Mouse (Mus musculus): ENCODE measurements at regions not wholly inside any gene's neighbourhood (a gene's known extent, or its start where the extent isn't known, plus 50 kb on each side); places are given as distances from the start of the nearest gene placed in this dataset.

DNA sequence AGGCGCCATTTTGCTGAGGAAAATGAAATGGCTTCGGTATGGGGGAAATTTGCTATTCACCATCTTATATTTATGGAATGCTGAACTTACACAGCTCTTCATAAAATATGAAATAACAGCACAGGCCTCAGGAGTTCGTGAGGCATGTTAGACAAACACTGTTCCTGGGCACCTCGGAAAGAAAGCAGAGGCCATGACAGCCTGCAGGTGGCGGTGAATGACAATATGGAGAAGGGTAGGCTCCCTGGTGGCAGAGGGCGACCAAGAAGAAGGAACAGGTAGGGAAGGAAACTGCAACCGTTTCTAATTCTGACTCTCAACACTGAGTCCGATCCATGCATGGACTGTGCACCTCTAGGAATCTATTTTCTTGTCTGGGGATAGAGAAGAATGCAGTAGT lies 553.6 kb upstream of the Tmpo start:
- DNase-seq (ENCODE audit: low read depth) = no peak

DNA sequence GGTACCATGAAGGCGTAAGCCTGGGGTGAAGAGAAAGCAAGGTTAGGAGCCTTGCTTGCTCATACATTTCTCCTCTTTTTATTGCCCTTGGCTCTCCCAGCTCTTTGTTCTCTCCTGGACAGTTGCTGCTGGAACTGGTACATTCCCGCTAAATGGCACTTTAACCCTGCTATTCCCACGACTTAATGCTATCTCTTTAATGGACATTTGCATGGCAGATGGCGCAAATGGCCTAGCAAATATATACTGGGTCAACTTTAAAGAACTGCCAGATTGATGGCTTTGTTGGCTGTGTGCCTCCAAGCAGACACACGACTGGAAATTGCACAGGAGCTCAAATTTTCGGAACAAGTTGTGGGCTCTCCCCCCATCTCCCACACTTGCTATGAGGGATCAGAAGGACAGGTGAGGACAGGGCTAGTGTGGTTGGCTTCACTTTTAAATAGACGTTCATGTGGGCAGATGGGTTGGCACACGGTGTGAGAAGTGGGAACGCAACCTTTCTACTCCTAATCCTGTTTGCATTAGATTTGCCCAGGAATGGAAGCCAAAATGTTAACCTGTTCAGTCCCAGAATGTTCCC lies 551.0 kb upstream of the Tmpo start:
- no peak for DNase-seq (ENCODE audit: low read depth)

DNA sequence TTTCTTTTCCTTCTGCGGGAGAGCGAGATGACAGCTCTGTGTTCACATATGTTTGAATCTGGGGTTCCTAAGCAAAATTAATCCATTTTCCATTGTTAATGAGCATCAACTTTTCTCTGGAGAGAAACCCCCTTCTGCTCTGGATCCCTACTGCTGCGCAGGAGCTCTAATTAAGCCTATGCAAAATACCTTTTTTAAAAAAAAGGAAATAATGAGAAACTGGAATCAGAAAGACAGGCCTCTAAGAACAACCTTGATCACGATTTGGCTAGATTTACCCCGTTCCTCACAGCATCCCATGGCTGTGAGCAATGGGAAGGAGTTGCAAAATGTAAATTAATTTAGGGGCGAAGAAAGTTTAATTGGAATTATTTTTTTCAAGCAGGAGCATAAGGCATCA lies 548.9 kb upstream of the Tmpo start:
- DNase-seq (ENCODE audit: low read depth) = no peak

DNA sequence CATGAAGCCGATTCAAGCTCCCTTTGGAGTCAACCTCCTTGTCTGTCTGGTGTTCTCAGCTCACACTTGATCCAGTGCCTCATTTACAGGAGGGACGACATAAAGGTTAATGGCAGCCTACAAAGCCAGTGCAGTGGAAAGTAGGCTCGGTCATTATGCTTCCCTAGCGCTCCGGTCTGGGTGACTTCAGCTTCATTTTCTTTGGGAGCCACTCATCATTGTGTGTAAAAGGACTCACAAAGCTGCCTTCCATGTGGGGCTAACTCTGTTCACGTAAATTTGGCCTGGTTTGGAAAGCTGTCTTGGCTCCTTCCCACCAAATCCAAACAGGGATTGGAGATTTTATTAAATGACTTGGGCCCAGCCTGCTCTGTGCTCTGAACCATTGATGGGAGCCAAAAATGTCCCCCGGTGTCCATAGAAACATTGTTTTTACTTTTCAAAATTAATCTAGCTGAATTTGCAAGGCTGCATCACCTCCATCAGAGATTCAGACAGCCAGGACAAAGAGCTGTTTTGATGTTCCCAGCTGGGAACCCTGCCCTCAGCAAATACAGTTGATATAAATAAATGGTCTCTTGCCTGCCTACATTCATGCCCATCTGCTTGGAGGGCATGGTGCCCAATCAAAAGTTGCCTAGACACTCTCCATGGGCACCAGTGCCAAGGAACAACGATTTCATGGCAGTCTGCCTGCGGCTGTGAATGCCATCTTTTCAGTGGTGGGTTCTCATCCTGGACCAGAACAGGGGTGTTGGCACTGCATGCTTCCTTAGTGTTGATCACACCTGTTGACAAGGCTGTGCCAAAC lies 538.7 kb upstream of the Tmpo start:
- no peak for DNase-seq (ENCODE audit: low read depth)

DNA sequence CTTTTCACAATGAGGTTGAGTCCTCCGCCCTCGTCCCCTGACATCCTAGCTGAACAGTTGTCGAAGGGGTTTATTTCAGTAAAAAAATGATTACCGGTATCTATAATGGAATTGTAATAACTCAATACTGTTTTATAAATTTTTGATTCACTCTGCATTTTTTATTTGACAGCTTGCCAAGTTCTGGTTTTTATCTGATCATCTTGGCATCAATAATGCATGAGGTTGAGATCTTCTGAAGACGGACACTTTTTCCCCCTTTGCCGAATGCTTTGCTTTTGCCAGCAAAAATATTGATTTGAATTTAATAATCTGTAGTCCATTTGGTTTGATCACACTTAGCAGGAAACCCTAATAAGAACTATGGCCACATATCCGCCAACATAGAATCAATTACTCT lies 535.5 kb upstream of the Tmpo start:
- no peak for DNase-seq (ENCODE audit: low read depth)

DNA sequence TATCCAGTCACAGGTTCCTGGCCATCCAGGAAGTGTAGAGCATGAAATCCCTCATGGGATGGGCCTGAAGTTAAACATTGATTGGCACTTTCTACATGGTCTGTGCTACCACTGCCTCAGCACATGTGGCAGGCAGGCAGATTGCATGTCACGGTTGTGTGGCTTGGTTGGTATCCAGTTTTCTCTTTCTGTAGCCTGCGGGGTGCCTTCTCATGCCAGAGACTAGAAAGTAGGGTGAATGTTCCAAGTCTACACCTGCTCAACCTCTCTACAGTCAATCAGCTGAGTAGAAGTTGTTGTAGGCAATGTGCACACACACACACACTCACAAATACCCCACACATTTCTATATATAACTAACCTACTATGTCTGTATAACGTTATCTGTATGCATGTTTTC lies 533.5 kb upstream of the Tmpo start:
- DNase-seq (ENCODE audit: low read depth) = no peak

DNA sequence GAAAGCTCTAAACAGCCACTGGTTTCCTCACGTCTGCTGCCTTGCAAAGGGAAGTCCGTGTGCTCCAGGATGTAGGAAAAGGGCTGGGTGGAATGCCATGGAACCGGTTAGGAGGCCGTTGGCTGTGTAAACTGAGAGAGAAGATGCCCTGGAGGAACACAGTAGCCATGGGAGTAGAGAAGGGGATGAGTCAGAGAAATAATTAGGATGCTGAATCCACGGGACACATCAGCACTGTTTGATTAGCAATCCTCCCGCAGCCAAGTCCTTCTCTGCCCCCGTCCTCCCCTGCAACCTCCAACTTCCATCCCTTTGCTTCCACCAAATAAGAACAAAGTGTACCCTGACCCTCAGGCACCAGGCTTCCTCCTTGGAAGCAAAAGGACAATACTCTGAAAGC lies 532.4 kb upstream of the Tmpo start:
- DNase-seq (ENCODE audit: low read depth) = no peak

DNA sequence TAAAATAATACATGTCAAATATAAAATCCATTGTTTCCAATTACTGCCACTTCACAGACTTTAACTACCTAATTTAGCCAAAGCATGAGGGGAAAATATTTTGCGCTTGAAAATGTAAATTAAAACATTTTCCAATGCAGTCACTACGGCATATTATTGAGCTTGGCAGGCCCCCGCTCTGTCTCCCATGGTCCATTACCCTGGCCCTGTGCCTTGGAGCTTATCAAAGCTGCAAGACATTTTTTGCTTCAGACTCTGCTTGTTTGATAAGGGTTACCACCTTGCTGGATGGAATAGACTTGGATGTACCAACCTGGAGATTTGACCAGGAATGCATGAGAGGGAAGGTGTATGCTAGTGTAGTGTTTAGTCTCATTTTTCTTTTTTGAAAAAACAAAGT lies 525.7 kb upstream of the Tmpo start:
- DNase-seq (ENCODE audit: low read depth) = no peak

DNA sequence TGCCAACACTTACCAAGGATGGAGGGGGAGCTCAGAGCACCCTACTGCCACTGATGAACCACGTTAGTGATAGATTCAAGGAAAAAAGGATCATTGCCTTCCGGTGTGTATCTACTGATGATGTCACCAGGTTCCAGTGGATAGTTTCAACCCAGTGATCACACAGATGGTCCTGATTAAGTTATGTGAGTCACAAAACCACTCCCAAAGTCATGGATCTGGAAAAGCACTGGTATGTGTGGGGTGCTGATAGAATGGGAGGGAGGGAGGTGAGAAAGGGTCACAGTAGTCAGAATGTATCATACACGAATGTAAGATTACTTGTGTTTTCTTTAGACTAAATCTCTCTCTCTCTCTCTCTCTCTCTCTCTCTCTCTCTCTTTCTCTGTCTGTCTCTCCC lies 523.6 kb upstream of the Tmpo start:
- no peak for DNase-seq (ENCODE audit: low read depth)

DNA sequence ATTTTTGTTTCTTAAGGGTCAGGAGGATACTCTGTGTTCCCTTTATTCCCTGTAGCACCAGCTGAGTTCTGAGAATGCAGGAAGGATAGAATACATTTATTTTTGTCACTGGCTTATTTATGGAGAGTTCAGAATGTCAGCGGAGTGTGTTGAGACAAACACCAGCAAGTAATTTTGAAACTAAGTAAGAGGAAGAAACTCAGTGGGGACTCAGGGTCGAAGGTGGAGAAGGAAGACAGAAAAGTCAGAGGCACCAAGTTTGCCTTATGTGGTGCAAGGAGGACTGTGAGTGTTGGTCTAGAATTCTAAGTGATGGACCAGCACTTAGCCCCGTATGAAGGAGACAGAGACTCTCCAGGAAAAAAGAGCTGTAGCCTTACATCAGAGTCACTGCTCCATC lies 520.7 kb upstream of the Tmpo start:
- no peak for DNase-seq (ENCODE audit: low read depth)

DNA sequence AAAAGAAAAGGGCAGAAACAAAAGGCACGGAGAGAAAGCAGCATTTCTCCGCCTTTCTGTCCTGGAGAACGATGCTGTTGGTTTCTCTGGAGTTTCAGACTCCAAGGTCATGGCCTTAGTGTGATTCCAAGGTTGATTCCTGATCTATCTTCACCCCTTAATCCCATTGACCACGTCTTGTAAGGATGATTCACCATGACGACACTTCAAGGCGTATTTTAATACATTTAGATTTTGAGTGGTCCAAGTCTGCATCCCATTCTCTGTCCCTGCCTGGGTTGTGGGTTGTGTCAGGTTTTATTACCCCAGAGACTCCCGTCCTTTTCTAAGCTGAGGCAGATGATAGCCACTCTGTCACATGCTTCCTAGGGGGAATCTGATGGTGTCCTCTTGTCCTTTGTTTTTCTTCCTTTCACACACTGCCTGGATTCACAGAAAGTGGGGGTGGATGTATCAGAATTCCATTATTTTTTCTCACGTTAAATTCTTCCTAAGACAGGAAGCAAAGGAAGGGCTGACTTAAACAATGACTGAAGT lies 505.0 kb upstream of the Tmpo start:
- no peak for DNase-seq (ENCODE audit: low read depth)

DNA sequence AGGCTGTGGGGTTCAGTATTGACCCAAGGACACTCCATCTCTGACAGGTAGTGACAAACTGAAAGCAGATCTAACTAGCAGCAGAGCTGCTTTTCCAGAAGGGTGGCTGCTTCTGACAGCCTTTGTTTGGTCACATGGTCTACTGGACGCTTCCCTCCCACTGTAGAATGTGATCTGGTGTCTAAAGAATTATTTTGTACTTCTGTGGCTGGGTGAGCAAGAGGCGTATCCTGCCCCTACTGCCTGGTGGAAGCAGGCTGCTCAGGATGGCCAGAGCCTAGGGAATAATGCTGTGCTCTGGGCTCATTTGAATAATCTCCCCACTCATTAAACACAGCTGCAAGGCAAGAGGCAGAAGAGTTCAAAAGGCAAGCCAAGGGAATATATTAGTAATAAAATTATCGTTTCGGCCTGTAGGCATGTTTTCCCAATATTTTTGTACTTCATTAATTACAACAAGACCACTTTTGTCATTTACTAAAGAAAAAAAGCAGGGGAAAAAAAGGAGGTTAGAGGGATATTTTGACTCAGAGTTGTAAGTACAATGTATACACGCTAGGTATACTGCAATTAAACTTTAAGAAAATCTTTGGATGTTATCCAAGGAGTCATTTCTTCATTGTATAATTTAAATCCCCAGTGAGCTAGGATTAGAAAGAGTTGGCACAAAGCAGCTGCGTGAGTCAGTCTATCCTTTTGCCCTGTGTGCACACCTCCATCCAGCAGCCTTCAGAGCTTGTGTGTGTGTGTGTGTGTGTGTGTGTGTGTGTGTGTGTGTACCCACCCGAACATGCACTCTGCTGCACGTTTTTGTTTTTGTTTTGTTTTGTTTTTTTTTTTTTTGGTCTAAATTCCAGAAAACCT lies 504.3 kb upstream of the Tmpo start:
- no peak for DNase-seq (ENCODE audit: low read depth)

DNA sequence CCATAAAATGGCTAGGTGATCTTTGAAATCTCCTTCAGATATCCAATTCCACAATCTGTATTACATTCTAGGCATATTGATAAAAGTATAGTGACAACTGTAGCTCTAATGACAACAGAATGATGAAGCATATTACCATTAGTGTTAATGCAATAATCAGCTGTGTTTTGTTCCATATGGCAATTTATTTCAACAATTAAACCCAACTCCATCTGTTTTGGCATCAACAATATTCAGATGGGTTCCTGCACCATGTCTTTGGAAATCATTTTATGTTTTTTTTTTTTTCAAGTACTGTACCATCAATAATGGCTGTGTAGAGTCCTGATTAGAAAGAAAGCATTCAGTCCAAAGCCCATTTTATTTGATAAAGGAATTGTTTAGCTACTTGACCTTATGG lies 498.5 kb upstream of the Tmpo start:
- no peak for DNase-seq (ENCODE audit: low read depth)

DNA sequence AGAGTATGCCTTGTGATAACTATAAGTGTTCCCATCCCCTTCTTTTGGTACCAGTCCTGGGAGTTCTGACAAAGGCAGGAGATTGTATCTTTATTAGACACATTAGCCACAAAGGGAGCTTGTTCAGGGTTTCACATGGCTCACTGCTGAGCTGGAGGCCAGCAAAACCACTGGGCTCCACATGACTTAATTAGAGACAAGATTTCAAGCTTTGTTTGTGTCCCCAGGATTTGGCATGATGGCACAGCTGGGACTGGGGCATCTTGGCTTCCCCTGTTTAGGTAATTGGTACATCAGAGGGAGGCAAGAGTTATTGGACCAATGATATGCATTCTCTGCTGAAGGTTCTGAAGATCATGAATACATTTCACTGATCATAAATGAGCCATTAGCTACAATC lies 456.8 kb upstream of the Tmpo start:
- DNase-seq (ENCODE audit: low read depth) = no peak

DNA sequence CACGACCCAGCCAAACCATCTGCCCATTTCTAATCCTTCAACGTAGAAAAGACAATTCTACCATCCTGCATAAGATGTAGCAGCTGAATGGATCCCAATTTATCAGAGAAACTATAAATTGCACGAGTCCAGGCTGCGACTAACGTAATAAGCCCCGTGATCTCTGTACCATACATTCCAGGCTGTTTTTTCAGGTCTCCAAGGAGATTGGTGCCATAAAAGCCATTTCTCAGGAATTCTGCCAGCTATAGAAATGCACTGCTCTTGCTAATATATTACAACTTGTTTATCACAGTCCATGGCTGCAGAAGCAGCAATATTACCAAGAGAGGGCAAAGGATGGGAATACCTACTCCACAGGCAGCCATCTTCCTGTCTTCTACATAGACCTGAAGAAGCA lies 447.6 kb upstream of the Tmpo start:
- DNase-seq (ENCODE audit: low read depth) = no peak

DNA sequence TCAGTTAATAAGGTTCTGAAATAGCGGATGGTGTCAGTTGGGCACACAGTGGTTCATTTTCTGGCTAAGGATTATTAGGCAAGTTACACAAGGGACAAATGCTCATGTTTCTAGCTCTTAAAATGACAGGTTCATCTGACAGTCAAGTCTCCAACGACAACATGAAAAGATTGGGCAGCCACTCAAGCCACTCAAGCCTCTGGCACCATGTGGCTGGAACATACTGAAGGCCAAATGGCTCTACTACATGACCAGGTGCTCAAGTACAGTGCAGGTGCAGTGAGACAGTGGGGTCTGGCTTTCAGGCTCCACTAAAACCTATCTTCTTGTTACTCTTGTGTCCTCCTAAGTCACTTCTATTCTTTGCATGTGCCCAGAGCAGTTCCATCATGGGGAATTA lies 441.2 kb upstream of the Tmpo start:
- DNase-seq (ENCODE audit: low read depth) = no peak

DNA sequence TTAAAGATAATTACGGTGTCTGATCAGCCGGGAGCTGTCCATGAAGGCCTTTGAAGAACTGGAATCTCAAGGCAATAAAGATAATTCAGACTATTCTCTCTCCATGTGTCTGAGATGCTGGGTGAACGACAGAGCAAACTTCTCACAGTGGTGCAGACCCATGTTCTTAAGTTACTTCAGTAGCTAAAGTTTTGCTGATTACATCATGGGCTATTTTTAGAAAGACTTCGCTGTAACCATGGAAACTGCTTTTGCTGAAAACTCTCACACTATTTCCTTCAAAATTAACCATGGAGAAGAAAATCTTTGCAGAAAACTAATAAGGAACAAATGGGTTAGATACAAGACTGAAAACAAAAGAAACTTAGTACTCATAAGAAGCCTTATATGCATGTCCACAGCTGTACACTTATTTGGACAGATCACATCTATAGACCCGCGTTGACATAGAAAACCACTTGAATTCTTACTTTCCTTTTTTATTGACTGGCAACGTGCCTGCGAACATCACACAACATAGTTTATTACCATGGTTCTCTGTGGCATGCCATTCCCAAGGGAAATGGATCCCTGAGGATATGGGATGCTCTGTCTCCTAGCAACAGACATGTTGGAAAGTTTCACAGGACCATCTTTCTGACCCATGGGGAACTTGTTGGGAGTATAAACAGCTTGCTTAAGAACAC lies 432.8 kb upstream of the Tmpo start:
- no peak for DNase-seq (ENCODE audit: low read depth)

DNA sequence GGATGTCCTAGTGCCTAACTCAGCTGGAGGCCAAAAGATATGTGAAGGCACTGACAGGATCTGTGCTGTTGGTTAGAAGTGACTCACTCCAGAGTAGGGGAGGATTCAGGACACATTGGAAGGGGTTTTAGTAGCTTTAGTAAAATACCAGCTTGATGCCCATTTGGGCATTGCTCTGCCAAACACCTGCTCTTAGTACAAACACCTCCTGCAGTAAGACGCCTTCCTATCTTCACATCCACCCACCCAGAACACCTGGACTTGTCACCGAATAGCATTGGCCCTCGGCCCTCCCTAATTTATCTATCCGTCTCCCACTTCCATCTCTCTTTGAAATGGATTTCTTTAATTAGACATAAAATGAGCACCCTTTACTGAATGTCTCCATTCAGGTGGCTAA lies 430.9 kb upstream of the Tmpo start:
- DNase-seq (ENCODE audit: low read depth) = no peak

DNA sequence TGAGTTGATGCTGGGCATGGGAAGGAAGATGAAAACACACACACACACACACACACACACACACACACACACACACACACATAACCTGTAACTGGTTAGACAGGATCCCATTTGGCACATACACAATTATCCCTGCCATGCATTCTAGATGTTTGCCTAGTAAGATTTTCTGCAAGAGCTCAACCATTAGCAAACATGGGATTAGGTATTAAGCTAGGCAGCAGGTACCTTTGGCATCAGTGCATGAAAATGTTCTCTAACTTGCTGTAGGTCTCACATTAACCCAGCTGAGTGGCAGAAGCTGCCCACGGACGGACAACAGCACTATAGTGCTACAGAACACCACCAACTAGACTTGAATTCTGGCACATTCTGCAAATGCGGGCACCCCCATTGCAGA lies 413.8 kb upstream of the Tmpo start:
- DNase-seq (ENCODE audit: low read depth) = no peak

DNA sequence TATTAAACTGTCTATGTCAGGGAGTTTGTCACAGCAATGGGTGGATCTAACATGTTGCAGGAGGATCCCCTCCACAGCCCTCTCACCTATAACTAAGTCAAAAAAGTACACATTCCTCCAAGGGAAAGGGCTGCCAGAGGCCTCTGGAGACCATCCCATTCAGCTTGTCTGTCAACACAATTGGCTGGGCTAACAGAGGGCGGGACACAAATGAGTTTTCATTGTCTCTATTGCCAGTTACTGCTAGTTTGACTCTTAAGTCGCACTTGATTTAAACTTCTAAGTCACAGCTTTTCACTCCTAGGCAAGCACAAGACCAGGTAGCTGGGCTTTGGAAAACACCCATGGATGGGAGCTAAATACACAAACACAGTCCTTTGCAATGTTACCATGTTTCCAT lies 412.3 kb upstream of the Tmpo start:
- no peak for DNase-seq (ENCODE audit: low read depth)

DNA sequence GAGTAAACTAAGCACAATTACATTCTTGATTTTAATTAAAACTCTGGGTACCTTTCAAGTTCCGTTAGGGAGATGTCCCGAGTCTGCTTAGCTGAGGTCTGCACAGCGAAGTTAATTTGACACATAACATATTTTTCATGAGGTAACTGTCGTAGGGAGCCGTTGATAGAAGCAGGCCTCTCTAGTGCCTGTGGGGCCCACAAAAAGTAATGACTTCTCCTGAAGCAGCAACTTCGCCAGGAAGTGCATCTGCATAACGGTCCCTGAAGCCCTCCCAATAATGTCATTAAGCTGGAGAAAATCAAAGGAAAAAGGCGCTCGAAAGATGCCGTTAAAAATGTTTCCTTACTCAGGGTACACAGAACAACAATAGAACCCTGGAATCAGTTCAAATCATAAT lies 410.7 kb upstream of the Tmpo start:
- DNase-seq (ENCODE audit: low read depth) = no peak

DNA sequence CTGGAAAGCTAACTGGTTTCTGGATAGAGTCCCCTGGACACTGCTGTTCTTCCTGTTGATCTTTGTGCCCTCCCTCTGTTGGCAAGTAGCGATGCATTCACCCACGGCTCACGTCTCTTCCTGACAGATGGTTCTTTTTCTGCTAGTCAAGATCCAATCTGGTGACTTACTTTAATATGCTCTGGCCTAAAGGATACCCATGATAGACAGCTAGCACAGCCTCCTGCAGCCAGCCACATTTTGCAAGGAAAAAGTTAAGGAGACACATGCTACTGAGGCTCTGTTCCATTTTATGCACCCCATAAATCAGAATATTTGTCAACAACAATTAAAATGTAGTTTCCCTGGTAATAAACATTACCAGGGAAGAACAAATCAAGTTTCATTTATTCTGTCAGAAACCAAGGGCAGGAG lies 410.3 kb upstream of the Tmpo start:
- DNase-seq (ENCODE audit: low read depth) = no peak
